Mouse (Mus musculus): Measurements from ENCODE around the gene C1qtnf1.
A peak's percentile ranks its signal among the peaks of the same experiment; 100 is the strongest.

C1qtnf1 gene

DNA sequence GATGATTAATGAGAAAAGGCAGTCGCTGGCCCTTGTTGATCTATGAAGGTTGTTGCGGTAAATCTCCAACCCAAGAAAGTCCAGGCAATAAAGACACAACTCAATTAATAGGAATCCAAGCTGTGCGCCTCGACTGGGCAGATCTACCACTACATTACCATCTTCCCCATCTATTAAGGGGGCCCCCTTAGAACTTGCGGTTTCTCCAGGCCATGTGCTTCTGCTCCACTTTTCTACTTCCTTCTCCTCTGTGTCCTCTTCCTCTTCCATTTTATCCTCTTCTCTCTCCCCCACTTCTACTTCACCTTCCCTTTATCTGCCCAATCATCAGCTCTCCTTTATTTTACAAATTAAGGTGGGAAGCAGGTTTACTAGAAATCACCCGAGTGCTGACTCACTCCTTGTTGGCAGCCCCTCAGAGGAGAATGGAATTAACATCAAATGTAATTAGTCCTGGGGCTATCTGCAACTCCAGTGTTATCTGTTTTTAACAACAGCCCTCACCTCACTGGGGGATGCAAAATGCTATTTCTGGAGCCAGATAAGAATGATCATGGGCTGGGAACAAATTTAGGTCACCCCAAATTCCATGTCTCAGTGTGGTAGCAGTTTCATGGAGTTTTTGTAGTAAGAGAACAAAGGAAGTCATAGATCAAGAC, 46.0 kb downstream of the C1qtnf1 start:
- no peak for DNase-seq (ENCODE audit: low spot score in 2 of 2)

DNA sequence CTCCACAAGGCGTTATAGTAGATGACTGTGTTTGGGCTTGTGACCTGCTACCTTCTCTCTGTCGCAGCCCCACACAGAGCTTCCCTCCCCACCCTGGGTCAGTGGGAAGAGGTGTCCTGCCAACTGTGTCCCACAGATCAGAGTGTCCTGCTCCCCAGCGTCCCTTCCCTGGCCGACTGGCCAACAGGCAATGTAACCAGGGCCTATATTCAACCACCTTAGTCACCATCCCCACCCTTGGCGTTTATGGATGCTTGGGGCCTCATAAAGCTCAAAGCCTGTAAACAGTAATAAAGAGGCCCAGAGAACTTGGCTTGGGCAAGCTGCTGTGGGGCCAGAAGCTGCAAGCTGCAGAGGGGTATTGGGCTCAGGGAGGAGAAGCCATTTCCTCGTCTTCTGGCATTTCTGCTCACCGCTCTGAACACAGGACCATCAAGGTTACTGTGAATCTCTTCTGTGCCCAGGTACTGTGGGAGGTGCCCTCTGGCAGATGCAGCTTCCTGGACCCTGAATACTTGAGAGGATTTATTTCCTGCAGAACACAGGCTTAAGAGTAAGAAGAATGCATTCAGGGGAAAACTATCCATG, 47.6 kb downstream of the C1qtnf1 start:
- DNase-seq (ENCODE audit: low spot score in 2 of 2): no peak

DNA sequence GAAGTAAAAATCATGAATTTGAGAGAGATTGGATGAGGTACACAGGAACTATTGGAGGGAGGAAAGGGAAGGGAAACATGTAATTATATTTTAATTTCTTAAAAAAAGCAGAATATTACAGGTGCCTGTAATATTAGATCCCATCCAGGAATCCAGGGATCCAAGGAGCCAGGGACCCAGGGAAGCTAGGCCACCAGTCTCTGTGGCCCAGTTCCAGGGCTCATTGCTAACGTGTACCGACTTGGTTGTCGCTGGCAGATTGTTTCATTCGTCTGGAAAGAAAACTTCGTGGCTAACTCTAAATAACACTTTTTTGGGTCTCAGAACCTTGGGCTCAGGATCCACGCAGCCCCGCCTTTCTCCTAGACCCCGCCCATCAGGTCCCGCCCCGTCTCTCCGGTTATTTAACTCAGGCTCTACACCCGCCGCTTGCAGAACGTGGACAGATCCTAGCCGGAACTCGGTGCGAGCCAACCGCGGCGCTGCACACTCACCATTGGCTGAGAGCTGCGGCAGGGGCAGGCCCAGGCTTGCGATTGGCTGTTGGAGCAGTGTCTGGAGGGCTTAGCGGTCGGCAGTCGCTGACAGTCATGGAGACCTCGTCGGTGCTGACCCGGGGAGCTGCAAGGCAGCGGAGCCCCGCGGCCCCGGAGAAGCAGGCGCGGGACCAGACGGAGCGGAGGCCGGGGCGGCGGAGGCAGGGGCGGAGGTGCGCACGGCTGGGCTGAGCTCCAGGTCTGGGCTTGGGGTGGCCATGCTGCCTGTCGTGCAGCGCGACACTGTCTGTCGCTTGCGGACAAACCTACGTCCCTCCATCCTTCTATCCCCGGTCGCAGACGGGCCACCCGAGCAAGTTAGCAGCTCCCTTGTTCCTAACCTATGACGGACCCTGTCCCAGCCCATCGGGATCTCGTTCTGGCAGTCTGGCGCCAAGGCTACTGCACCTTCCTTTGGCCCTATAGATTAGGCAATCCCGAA, 48.7 kb downstream of the C1qtnf1 start, which contains the start of gene Engase:
Gene Engase, plus strand, starts transcription at position 434 of the 978 bp plus-strand sequence.
- DNase-seq (ENCODE audit: low spot score in 2 of 2): peak; percentile 92 to 95

DNA sequence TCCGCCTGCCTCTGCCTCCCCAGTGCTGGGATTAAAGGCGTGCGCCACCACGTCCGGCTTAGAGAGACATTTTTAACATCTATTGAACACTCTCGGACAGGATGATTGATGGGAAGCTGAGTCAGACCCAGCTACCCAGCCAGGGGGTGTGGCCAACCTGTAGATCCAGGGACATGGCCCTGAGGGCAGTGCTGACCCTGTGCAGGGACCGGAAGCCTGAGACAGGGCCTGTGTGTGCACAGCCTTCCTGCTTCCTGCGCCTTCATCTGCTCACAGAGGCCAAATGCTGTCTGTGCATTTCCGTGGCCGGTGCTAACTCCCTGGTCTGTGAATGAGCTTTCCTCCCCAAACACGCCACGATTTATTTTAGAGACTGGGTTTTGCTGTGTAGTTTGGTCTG, 51.8 kb downstream of the C1qtnf1 start:
- no peak for DNase-seq (ENCODE audit: low spot score in 2 of 2)

DNA sequence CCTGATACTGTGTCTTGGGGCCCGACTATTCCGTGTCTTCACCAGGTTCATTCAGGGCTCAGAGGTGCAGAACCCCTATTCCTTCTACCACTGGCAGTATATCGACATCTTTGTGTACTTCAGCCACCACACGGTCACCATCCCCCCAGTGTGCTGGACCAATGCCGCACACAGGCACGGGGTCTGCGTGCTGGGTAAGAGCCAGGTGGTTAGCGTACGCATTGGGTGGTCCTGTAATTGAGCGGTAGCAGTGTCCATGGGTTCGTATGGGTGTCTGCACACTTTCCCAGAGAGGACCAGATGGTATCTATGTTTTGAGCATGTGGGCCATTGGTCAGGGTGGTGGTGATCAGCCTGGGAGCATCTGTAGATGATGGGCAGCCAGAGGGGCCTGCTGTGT, 53.2 kb downstream of the C1qtnf1 start:
- no peak for DNase-seq (ENCODE audit: low spot score in 2 of 2)

DNA sequence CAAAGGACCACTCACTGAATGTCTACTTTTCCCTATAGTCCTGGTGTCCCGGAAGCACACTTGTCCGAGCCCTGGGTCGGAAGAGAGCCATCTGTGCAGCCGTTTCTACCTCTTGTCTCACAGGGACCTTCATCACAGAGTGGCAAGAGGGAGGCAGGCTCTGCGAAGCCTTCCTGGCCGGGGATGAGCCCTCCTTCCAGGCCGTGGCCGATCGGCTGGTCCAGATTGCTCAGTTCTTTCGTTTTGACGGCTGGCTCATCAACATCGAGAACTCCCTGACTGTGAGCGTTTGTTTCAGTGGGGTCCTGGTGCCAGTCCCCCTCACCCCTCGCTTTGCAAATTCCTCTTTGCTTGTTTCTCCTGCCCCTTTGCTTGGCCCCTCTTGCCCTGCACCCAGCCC, 53.7 kb downstream of the C1qtnf1 start:
- no peak for DNase-seq (ENCODE audit: low spot score in 2 of 2)

DNA sequence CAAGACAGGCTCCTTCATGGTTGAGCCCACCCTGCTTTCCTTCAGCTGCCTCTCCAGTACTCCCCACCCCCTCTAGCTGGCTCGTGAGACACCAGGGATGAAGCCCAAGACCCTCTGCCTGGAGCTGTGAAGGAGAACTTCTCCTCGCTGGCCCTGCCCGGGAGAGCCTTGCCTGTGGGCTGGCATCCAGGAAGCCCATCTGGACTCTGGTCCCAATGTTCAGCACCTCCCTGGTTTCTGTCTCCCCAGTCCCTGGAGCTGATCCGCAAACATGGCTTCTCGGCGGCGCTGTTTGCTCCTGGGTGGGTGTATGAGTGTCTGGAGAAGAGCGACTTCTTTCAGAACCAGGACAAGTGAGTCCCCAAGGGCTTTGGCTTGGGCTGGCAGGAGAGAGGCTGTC, 56.2 kb downstream of the C1qtnf1 start:
- no peak for DNase-seq (ENCODE audit: low spot score in 2 of 2)

DNA sequence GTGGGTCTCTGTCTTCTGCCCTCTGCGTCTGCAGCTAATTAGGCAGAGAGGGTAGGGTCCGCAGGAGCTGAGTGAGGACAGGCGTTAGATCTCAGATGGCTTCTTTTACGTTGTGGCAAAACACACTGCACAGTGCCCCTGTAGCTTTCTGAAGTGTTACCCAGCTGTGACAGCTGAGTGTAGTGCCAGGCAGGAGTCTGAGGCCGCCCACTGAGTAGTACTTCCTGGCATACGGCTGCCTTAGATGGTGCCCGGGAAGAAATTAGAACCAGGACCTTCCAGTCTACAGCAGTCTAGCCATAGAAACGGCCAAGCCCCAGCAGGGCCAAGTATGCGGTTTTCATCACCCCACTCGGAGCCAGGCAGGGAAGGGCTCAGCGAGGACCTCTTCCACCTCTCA, 57.3 kb downstream of the C1qtnf1 start:
- DNase-seq (ENCODE audit: low spot score in 2 of 2): no peak

DNA sequence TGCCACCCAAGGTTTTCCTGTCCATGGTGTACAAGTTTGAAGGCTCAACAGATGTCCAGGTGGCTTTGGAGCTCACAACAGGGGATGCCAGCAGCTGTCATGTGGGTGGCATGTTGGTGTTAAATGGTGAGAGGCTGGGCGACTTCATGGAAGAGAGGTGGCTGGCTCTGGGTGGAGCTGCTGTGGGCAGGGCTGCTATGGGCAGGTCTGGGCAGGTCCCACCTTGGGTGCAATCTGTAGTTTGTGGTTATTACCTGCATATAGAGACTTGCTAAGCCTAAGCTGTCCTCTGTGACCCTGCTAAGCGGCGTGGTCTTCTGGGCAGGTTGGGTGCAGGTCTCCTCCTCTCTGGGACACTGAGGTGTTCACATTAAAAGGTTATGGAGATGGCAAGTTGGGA, 57.8 kb downstream of the C1qtnf1 start:
- no peak for DNase-seq (ENCODE audit: low spot score in 2 of 2)

DNA sequence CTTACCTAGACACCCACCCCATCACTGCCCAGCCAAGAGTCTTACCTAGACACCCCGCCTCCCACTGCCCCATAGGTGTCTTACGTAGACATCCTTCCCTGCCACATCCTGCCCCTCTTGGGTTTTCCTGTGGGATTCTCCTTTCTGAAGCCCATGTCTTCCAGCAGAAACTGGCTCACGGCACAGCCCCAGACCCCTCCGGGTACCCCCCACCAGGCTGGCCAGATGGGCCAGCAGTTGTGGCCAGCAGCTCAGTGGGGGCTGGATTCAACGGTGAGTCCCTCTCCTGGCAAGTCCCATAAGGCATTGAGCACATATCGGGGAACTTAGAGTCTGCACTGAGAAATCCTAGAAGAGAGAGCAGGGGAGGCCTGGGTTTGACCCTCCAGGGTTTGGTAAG, 58.3 kb downstream of the C1qtnf1 start:
- no peak for DNase-seq (ENCODE audit: low spot score in 2 of 2)

DNA sequence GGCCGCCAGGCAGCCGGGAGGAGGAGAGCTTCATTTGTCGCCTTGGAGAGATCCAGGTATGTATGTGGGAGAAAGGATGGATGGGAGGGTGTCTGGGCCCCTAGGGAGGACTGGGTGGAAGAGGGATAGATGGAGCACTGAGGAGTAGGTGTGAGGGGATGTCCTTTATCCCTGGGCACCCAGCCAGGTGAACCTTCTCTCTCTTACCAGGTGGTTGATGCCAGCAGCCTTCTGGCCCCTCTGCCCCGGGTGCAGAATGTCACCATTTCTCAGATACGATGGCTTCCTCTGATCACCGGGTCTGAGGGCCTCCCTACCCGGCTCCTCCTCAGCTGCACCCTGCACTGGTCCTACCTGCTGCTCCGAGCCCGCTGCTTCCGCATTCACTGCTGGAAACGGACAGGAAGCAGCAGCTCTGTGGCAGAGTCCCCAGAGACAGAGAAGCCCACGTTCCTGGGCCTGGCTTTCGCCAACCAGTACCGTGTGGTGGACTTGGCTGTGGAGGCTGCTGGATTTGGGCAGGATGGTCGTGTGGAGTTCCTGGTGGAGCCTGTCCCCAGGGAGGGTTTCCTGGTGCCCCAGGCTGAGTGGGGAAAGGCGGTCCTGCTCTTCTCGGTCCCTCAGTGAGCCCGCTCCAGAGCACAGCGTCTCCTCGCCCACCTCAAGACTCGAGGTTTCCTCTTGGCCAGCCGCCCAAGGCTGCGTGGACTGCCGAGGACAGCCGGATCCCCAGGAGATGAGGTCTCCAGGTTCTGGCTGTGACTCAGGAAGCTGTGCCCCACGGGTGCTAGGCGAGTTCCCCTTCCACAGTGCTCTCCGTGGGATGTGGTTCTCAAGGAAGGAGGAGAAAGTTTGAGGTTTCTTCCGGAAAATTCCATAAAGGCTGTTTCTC, 59.1 kb downstream of the C1qtnf1 start:
- no peak for DNase-seq (ENCODE audit: low spot score in 2 of 2)

DNA sequence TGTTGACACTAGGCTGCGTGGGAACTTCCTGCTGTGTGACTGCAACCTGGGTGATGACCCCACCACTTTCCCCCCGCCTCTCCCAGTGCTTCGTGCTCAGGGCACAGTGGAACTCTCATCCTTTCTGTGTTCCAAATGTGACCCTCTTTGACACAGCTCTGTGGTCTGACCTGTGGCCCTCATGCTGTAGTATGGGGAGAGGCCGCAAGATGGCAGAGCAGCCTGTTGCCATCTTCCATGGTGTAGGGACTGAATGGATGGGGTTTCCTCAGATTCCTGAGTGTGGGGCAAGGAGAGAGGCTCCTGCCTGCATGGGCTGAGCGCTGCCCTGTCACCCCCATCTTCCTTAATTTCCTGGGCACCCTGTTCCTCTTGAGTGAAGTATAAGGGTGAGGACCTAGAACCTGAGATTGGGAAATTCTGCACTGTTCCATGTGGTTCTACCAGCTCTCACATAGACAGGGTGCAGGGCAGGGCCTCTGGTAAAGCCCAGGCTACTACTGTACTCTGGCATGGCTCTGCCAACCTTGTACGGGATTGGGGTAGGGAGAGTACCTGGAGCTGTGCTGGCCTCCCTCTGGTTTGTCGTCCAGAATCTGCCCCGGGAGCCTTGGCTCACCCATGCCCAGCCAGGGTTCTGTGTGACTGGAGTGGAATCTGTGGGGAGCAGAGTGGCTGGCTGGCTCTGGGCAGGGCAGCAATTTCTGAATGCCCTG, 60.3 kb downstream of the C1qtnf1 start:
- DNase-seq (ENCODE audit: low spot score in 2 of 2): no peak

DNA sequence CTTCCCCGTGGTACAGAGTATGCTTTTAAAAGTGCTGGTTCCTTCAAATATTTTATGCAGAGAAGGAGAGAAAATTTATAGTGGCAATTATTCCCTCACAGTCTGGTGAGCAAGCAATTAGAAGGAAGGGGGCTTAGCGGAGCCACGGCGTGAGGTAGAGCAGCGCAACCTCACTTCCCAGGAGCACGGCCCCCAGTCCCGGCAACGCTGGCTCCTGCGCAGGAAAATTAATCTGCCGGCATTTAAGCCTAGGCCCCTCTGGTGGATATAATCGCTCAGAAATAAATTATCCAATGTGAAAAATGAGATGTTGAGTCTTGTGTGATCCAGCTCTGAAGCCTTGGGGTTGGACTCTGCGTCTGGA, 60.9 kb downstream of the C1qtnf1 start:
- DNase-seq (ENCODE audit: low spot score in 2 of 2): no peak

DNA sequence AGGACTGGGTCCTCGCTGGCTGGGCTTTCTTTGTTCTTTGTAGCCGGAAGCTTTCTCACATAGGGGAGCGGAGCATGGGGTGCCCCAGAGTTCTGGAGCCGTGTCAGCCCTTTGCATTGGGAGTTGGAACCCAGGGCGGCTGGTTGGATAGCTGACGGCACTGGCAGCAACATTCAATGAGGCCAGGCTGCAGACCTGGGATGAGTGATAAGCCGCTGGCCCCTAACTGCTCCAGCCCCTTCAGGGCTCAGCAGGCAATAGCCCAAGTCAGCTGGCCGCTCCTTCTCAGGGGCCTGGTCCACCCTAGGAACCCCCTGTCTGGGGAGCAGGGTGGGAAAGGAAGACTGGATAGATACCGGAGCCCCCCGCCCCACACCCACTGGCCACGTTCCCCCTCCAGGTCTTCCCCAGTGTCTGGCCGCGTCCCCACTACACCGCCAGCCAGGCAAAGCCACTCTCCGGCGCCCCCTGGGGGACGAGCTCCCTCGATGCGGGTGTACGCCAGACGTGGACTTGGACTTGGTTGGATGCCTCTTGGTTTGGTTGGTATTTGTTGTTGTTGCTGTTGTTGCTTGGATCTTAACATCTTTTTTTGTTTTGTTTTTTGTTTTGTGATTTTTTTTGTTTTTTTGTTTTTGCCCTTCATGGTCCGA, 62.7 kb downstream of the C1qtnf1 start:
- DNase-seq (ENCODE audit: low spot score in 2 of 2): peak; percentile 72 to 95

DNA sequence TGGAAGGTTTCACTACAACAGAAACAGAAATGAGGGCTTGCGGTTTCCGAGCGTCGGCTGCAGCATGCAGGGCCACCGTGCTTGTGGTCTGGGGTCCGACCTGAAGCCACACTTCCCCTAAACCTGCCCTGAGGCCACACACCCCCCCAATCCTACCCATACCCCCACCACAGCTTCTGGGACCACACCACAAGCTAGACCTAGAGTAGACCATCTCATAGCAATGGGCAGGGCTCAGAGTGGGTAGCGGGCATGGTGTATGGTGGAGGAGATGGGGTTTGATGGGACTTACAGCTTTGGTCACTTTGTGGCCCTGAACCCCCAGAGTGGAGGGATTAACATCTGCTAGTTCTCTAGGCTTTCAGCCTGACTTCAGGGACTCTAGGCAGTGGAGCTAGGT, 63.2 kb downstream of the C1qtnf1 start:
- DNase-seq (ENCODE audit: low spot score in 2 of 2): no peak

DNA sequence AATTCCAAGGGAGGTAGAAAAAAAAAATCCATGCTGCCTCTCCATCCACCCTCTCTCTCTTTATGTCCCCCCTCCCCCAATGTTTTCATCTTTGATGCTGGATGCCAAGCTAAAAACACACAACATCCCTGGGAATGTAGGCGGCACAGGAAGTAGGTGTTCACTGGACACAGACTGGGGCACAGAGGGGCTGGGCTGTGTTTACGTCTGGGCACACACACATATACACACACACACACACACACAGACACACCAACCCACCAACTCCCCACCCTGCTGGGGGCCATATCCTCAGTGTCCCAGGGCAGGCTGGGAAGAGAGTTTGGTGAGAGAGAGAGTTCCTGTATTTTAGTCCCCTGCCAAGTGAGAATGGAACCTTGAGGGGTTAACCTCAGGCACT, 65.5 kb downstream of the C1qtnf1 start:
- DNase-seq (ENCODE audit: low spot score in 2 of 2): no peak

DNA sequence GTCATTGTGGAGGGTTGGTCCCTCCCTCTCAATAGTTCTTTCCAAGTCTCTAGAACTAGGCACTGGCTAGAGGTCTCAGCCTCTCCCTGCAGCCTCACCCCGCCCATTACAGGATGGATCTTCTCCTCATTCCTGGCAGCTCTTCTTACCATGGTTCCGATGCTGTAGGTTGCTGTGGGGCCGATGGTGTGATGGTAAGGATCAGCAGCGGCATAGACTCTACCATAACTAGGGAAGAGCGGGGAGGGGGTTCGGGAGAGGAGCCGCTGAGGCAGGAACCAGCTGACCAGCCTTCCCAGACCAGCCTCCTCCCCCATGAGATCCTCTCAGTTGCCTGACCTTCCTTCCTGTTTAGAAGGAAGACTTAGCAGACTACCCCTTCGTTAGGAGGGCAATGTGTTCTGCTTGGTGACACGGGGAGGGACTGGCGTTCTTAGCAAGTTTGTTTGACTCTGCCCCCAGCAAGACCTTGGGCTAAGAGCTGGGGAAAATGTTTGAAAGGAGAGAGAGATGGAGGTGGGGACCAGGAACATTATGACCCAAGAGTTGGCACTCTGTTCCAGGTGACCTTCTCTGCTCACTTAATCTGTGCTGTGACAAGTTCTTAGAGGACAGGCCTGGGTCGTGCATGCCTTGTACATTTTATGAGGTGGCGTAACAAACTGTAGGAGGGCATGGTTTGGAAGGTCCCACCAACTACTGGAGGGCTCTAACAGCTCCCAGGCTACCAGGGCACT, 66.2 kb downstream of the C1qtnf1 start:
- DNase-seq (ENCODE audit: low spot score in 2 of 2): no peak

DNA sequence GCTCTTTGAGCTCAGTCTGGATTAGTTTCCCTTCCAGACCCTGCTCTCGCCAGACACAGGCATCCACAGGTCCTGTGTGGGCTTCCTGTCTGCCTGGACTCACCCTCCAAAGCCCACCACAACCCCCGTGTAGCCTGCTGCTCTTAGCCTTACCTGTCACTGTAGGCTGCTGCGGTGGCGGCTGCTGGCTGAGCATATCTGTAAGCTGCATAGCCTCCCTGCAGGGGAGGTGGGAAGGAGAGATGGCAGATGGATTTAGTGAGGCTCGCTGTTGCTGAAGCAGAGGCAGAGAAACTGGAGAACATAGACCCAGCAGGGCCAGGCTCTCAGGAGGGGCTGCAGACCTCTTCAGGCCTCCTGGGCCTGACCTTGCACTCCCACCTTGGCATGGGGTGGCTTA, 67.1 kb downstream of the C1qtnf1 start:
- no peak for DNase-seq (ENCODE audit: low spot score in 2 of 2)

DNA sequence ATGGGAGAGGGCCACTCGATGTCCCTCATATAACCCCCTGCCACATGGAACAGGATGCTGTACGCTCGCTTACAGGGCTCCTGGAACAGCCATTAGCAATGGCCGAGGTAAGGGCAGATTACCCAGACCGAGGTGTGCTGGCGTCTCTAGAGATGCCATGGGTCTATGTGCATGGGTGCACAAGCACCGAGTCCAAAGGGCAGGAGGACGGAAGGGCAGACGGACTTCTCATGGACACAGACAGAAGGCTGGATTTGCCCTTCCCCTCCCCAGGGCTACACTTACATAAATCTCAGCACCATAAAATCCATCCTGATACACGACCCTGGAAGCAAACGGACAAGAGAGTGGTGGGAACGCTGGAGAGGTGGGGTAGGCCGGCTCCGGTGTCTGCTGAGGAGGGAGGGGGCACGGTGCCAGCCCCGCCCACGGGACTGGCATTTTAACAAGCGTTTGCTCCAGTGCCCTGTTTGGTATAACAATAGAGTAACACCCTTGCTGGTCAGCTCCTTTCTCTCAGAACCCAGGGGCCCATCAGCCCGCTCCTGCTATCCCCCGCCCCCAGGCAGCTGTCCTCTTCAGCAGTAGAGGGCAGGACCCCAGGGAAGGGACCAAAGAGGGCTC, 68.2 kb downstream of the C1qtnf1 start:
- DNase-seq (ENCODE audit: low spot score in 2 of 2): no peak
